Mouse (Mus musculus) small intestine, adult 2 months (tissue): Measurements from ENCODE around the gene Cilp.

ENCODE experiments used
- CTCF ChIP-seq: fragments of 200-500 bp; IDR thresholded peaks from 2 replicates; pipeline ENCODE4 v1.5.1; 2012; ENCODE audit warnings: low read depth, mild to moderate bottlenecking, control low read depth, inconsistent platforms, low read length, moderate library complexity, mixed read lengths; ENCODE audit not compliant: insufficient replicate concordance, insufficient read length; ENCODE audit errors: extremely low read depth
- POLR2A ChIP-seq: fragments of 200-500 bp; IDR thresholded peaks from 2 replicates; pipeline ENCODE4 v1.6.1; 2012; ENCODE audit warnings: low read depth, mild to moderate bottlenecking, control low read depth, inconsistent platforms, low read length, moderate library complexity

DNA sequence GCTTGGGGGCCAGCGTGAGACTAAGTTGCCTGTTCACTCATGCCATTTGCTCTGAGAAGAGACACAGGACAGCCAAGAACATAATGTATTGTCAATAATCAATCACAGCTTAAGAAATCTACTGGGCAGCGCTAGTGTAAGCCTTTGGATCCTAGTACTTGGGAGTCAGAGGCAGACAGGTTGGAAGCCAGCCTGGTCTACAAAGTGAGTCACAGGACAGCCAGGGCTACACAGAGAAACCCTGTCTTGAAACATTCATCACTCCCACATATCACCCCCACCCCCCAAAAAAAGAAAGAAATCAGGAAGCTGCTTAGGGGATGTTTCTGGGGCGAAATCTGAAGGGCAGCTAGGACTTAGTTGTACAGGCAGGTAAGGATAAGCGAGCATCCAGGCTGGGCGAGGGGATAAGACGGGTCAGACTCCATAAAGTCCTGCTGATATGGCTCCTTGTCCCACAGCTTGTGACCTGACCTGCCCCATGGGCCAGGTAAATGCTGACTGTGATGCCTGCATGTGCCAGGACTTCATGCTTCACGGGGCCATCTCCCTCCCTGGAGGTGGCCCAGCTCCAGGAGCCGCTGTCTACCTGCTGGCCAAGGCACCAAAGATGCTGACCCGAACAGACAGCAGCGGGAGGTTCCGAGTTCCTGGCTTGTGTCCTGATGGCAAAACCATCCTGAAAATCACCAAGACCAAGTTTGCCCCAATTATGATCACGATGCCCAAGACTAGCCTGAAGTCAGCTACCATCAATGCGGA, 8.2 kb downstream of the Cilp start:
- TF ChIP-seq POLR2A (no peak), CTCF (no peak)
